Mouse (Mus musculus) retina, adult 2 months (tissue): Measurements from ENCODE around the gene Lmnb2.

Source experiments
- DNase-seq: peaks from one replicate; pipeline ENCODE4 v3.0.0-alpha.2; 2012; ENCODE audit warnings: low read depth, low spot score

Lmnb2 gene

DNA sequence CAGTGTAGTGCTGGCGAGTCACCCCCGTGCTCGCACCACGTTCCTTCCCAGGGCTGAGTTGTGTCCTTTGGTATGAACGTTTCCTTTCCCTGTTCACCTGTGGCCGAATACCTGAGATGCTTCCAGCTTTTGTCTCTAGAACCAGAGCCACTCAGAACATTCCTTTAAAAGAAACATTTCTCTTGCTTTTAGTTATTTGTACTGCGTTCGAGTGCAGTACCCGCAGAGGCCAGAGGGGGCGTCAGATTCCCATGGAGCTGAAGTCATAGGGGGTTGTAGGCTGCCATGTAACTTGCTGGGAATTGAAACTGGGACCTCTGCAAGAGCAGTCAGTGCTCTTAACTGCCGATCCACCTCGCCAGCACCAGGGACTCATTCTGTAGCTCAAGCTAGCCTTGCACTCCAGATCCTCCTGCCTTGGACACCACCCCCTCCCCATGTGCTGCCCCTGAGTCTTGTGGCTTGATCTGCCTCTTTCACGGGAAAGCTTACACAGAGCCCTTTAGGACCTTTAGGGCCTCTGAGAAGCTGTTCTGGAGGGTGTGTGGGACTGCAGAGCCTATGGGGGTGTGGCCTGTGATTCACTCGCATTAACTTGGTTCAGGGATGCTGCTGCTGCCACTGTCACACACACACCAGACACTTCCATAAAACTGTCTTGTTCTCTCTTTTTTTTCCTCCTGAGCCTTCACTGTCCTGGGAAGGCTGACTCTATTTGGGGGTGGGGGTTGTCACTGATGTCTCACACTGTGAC lies 28.8 kb upstream of the Lmnb2 start:
- no peak for DNase-seq

DNA sequence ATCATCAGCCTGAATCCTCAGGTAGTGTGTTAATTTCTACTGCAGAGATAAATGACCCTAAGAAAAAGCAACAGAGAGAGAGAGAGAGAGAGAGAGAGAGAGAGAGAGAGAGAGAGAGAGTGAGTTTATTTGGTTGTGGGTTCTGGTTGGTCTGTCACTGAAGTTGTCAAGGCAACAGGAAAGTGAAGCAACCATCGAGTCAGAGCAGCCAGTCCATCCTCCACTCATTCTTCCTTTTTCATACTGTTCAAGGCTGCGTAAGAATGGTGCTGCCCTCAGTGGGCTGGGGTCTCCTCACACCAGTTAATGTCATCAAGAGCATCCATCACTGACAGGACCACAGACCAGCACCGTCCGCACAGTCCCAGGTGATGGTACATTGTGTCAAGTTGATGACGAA lies 26.2 kb upstream of the Lmnb2 start:
- DNase-seq, result no peak

DNA sequence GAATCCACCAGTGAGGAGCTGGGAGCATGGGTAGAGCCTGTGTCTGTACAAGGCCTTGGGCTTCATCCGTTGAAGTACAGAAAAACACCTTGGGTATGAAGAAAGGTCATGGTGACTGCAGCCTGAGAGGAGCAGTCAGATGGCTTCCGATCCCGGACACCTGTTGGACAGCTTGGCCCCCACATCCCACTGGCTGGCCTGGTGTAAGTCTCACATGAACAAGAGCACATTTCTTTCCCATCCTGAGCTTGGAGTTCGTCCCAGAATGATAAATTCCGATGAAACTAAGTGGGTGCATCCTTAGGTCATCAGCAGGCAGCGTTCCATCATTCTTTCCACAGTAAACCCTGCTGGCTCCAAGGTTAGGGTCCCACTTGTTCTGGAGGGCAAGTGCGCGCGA lies 25.7 kb upstream of the Lmnb2 start:
- DNase-seq, result no peak

DNA sequence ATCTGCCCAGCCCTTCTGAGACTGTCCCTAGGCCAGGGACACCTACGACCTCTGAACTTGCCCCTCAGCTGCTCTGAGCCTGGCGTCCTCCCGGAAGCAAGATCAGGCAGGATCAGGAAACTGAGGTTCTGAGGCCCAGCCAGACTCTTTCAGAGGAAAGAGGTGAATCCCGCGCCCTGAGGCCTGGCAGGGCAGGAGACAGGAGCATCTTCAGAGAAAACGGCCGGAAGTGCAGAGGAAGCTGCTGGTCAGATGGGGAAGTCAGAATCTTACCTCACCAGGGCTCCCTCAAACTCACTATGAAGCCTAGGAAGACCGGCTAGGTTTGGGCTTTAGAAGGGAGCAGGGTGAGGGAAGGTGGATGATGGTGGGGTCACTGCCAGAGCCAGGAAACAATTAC lies 24.9 kb upstream of the Lmnb2 start:
- DNase-seq, result no peak

DNA sequence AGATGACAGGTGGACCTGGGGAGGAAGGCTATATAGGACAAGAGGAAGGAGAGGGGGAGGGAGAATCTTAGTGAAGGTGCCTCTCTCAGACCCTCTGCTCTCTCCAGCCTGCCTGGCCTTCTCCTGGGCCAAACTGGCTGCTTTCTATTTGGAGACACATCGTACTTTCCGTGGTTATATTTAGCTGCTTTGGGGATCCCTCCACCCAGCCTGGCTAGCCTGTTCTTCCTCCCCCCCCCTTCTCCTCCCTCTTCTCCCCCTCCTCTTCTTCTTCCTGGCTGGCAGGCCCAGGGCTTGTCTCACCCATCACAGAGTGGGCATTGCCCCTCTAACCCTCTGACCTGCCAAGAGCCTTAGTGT lies 22.9 kb upstream of the Lmnb2 start:
- DNase-seq, result no peak

DNA sequence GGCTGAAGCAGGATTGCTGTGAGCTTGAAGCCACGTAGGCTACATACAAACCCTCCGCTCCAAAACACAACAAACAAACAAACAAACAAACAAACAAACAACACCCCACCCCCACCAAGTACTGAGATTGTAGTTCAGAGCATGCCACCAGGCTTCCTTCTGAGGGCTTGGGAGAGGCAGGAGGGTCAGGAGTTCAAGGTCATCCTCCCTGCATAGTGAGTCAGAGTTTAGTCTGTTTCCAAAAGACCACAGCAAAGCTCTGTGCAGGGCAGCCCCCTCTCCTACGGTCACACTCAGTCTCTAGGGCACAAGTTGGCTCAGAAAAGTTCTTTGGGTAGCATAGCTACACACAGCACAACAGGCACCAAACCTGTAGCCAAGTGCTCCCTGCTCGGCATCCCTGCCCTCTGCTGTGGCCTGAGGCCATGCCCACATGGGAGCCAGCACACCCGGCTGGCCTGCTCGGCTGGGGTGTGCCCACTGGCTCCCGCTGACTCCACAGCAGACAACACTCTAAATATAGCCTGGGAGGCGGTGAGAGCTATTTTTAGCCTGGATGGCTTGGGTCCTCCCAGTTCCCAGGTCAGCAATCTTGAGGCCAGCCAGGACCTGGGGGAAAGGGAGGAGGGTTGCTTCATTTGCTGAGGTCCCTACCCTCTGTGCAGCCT lies 22.4 kb upstream of the Lmnb2 start:
- no peak for DNase-seq

DNA sequence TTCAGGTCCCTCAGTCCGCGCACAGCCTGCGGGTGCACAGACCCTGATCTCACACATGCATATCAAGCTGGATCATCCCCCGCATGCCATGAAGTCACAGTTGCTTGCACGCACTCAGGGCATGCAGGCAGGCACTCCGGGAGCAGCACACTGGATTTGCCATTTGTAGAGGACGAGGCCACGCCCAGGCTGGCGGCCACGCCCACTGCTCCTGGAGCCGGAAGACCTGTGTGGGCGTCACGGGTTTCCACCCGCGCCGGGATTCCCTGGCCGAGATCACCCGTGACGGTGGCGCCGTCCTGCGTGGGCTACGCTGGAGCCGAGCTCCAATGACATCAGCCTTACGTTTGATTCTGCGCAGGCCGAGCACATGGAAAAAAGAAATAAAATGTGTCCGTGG lies 21.6 kb upstream of the Lmnb2 start:
- DNase-seq, result peak; percentile 67

DNA sequence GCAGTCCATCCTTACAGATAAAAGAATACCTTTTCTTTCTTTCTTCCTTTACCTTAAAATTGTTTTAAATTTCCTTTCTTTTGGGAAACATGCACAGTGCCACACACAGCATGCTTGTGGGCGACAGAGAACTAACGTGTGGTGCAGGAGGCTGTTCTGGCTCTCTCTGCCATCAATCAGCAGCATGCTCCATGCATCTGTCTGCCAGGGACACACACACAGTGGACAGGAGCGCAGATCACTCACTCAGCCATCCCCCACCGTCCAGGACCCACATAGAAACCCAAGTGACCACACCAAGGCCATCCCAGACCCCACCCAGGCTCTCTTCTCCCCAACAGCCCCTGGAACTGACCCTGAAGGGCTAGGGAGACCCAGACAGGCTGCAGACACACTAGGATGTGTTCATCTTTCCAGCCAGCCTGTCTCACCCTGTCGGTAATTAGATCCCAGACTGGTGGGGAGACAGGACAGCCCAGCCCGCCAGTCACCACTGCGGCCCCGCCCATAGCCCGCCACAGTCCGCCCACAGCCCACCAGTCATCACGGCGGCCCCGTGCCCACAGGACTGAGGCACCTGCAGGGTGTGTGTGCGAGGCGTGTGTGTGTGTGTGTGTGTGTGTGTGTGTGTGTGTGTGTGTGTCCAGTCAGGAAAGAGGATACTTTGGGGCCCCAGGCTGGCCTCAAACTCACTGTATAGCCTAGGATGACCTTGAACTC lies 20.9 kb upstream of the Lmnb2 start:
- DNase-seq, result no peak

DNA sequence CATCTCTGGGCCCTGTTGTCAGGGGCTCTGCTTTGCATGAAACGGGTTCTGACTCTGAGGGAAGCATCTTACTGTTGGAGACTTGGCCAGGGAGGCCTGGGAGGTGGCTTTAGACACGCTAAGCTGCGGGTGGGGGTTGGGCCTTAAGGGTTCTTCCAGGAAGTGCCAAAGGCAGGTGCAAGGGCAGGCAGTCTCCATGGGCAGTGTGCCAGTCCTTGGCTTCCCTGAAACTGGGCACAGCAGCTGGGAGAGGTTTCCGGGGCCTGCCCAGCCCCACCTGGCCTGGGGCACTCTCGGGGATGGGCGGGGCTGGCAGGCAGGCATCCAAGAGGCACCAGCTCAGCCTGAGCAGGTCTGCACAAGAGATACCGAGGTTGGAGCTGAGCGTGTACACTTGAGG lies 19.6 kb upstream of the Lmnb2 start:
- no peak for DNase-seq

DNA sequence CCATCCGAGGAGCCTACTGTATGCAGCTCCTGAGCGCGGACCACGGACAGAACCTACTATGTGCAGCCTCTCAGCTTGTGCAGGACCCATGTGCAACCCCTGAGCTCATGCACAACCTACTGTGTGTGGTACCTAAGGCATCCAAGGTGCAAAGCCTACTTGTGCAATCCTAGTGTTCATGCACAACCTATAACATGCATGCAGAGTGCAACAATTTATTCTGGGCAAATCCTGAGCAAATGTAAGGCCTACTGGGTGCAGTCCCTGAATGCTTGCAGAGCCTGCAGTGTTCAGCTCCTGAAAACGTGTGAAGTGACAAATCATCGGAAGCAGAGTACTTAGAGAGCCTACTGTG lies 18.7 kb upstream of the Lmnb2 start:
- no peak for DNase-seq

DNA sequence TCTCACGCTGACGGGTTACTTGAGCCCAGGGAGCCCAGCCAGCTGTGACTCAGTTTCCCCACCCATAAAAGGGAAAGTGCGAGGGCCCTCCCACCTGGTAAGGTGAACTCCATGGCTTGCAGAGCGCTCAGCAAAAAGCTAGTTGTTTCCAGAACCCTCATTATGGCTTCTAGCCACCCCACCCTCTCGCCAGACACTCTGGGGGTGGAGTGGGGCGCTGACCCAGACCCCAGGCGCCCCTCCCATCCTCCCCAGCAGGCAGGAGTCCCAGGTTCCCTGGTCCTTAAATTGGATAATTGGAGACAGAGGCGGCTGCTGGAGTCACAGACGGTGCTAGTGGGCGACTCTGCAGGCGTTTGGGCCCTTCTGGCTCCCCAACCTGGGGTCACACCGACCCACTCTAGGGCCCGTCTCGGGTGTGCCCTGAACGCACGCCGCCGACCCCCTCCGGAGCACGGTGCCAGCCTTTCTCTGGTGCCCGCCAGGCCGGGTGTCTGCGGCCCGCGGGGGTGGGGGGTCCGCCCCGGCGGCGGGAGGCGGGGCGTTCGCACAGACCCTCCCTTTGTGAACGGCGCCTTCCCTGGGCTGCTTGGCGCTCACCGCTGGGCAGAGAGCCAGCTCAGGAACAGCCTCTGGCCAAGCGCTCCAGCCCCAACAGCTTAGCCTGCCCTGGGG lies 18.2 kb upstream of the Lmnb2 start:
- DNase-seq, result no peak

DNA sequence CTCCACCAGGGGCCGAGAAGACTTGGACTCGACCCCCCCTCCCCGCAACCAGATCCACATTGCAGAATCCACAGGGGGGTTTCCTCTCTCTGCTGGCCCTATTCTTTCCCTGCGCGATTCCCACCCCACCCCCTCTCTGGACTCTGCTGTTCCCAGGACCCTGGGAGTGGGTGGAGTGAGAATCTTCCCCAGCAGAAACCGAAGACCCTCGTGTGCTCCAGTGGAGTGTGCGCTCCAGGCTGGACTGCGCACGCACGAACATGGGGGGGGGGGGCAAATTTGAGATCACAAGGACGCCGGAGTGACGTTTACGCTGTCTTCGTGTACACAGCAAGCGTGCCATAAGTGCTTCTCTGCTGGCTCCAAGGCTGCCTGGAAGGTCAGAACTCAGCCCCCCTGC lies 17.7 kb upstream of the Lmnb2 start:
- no peak for DNase-seq

DNA sequence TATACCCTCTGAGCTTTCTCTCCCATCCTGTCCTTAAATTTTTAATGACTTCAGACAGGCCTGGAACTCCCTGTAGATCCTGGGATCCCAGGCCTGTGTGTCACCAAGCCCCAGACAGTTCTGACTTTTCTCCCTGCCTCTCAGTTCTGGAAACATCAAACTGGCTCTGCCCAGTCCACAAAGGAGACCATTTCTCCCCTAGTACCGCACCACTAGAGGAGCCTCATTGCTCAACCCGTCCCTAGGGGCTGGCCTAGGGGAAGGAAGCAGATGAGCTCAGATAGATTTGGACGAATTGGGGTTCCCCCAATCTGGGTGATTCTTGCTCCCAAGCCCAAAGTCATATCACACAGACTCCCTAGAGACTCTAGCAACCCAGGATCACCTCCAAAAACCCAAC lies 17.2 kb upstream of the Lmnb2 start:
- DNase-seq, result no peak

DNA sequence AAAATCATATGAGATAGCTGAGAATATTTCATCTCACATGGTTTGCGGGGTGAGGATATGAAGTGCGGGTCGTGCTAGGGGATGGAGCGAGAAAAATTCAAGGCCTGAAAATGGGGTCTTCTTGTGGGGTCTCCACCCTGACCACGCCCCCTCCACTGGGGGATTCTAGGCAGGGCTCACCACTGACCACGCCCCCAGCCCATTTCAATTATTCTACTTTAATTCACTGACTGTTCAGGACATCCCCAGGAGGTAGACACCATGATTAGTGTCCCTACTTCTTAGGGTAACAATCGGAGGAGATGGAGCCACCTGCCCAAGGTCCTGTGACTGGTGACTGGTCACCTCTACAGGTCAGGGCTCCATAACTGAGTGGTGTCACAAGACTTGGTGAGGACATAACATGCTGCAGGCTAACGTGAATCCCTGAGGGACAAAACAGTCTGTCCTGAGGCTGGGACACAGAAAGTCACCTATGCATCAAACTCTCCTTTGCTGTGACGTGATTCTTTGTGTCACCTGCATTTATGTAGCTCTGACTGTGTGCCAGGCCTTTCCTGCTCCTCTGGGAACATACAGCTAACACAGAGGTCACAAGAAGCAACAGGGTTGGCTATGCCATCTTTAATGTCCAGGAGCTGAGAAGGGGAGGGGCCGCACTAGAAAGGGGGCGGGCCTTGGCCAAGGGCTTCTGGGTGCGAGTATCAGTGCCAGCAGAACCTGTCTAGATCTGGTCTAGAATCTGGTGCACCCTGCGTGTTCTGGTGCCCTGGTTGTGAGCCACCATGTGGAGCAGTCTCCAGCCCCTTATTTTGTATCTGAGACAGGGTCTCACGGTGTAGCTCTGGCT lies 16.3 kb upstream of the Lmnb2 start:
- no peak for DNase-seq

DNA sequence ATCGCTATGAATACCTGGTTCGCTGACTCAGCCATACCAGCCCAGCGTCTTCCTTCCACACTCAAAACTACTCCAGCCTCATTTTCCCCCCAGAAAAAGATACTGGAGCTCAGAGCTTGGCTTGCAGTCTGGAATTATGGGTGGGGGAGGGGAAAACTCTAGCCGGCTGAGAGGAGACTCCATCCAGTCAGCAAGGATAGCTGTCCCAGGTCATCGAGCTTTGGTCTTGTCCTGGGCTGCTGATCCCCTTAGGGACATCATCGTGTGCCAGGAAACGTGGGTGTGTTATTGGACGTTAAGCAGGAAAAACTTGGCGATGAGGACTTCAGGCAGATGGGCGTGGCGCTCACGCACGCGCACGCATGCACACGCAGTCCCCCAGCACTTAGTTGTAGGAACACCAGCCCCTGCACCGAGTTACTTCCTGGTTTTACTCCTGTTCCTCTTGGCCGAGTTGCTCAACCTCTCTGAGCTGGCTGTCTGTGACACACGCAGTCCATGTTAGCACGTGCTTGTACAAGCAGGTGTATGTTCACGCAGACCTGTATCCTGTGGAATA lies 15.5 kb upstream of the Lmnb2 start:
- no peak for DNase-seq

DNA sequence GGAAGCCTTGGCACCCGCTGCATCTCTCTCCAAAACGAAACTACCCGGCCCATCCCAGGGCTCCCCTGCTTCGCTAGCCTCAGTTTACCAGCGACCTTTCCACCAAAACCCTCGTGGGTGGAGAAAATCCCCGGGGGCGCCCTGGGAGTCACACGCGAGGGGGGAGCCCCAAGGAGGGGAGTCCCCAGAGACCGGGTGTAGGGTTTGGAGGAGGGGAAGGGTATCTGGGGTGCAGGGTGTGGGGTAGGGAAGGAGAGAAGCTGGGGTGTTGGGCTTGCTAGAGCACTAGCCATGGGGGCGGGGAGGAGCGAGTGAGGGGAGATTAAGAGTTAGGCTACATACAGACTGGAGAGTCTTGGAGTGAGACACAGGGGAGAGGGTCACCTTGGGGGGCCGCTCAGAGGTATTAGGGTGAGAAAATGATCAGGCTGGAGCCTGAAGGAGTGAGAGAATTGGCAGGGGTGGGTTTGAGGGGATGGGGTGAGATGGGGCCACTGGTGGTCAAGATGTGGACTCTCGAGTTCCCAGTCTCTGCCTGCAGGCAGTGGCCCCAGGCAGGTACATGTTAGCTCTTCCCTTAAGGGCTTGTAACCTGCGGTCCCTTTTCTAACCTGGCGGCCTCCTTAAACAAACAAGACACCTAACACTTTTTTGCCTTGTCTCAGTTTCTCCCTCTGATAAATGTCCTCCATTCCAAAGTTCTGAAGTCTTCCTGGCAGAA lies 14.8 kb upstream of the Lmnb2 start:
- DNase-seq, result no peak

DNA sequence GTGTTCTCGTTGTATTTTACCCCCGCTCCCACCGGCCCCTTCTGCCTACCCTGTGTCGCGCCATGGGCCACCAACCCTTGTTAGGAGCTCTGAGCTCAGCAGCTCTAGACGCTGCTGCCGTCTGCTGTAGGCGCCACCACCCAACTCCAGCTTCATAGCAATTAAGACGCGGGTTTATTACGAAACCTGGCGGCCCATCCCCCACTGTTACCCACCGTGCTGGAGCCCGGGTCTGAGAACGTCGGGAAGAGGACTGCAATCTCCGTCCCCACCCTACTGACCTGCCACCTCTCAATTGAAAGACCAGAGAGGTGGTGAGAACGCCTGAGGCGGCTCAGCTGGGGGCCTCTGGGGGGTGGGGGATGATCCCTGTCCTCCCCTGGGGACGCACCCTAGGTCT lies 14.2 kb upstream of the Lmnb2 start:
- DNase-seq, result no peak

DNA sequence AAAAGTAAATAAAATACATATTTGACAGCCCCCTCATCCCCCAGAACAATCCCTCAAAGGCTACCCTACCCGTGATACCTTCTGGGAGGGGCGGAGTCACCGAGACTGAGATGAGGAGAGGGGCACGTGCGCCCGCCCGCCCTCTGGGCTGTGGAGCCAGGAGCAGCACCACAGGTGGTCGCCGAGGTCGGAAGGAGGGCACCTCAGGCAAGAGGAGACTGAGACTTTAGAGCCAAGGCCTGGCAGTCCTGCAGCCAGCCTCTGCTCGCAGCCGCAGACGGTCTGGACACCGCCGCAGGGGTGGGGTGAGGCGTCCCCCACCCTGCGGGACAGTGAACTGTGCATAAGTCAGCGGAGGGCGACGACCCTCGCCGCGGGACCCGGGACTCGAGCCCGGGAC lies 13.7 kb upstream of the Lmnb2 start:
- no peak for DNase-seq

DNA sequence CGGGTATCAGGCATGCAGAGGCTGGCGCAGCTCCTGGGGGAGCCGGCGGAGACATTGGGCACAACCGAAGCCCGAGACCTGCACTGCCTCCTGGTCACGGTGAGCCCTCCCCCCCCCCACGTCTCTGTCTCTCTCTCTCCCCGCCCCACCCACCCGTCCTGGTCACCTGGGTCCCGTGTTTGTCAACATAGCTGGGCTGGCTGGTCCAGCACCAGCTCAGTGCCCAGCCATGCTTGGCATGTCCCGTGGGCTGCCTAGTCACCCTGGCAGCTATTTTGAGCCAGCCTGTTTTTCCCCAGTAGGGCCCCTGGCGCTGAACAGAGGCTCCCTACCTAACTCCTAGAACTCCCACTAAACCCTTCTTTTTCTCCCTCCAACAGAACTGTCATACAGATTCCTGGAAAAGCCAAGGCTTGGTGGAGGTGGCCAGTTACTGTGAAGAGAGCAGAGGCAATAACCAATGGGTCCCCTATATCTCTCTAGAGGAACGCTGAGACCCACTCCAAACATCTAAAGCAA lies 13.2 kb upstream of the Lmnb2 start:
- DNase-seq, result no peak

DNA sequence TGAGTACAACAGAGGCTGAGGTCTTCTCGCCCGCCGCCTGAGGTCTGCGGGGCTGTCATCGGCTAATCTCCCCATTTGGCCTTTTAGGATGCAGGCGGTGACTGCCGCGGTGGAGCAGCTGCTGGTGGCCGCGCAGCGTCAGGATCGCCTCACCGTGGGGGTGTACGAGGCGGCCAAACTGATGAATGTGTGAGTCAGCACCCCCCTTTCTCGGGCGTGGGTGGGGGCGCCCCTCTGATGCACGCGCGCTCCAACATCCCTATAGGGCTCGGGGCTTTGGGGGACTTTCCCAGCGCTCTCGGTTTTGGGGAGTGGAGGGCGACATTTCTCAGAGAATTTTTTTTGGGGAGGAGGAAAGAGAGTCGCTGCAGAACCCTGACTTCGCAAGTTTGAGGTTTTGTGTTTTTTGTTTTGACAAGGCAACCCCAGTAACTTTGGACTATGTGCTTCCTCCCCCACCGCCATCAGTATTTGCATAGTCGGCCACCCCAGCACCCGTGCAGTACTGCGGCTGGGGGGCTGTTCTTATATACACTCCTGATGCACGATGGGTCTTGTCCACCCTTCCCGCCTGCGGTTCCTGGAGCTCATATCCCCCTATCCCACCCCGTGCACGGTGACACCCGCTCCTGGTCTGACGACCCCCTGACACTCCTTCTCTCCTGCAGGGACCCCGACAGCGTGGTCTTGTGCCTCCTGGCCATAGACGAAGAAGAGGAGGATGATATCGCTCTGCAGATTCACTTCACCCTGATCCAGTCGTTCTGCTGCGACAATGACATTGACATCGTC lies 12.5 kb upstream of the Lmnb2 start:
- no peak for DNase-seq
